Mouse (Mus musculus): ENCODE measurements around the gene Btbd11.
A peak's percentile ranks its signal among the peaks of the same experiment; 100 is the strongest.

Gene Btbd11

GRCm38 (mm10) chr10:85386605-85387218 lies at the start of gene Btbd11:
Gene Btbd11 (plus strand): TSS chr10:85386814.
- peak; percentile 93 for DNase-seq (ENCODE audit: low read depth, low spot score)

GRCm38 (mm10) chr10:85338733-85339132 lies 47.9 kb upstream of the Btbd11 start:
- DNase-seq (ENCODE audit: low read depth, low spot score): no peak

- no peak for DNase-seq (ENCODE audit: low read depth, low spot score)
These were observed 44.7 kb upstream of the Btbd11 start for GRCm38 (mm10) chr10:85341867-85342266.

GRCm38 (mm10) chr10:85347171-85347570 lies 39.4 kb upstream of the Btbd11 start:
- DNase-seq (ENCODE audit: low read depth, low spot score): peak; percentile 12

- DNase-seq (ENCODE audit: low read depth, low spot score): no peak
These were observed 34.1 kb upstream of the Btbd11 start for GRCm38 (mm10) chr10:85352505-85352904.

- no peak for DNase-seq (ENCODE audit: low read depth, low spot score)
These were observed 32.3 kb upstream of the Btbd11 start for GRCm38 (mm10) chr10:85354270-85354669.

GRCm38 (mm10) chr10:85359501-85360066 lies 27.0 kb upstream of the Btbd11 start:
- DNase-seq (ENCODE audit: low read depth, low spot score): no peak

GRCm38 (mm10) chr10:85362766-85363442 lies 23.7 kb upstream of the Btbd11 start:
- peak; percentile 20 for DNase-seq (ENCODE audit: low read depth, low spot score)

GRCm38 (mm10) chr10:85366876-85367275 lies 19.7 kb upstream of the Btbd11 start:
- no peak for DNase-seq (ENCODE audit: low read depth, low spot score)

- DNase-seq (ENCODE audit: low read depth, low spot score): no peak
These were observed 15.3 kb upstream of the Btbd11 start for GRCm38 (mm10) chr10:85371309-85371708.

- DNase-seq (ENCODE audit: low read depth, low spot score): no peak
These were observed 14.5 kb upstream of the Btbd11 start for GRCm38 (mm10) chr10:85372108-85372507.

GRCm38 (mm10) chr10:85378972-85379371 lies 7.6 kb upstream of the Btbd11 start:
- no peak for DNase-seq (ENCODE audit: low read depth, low spot score)

GRCm38 (mm10) chr10:85382981-85383380 lies 3.6 kb upstream of the Btbd11 start:
- DNase-seq (ENCODE audit: low read depth, low spot score): no peak

- peak; percentile 55 for DNase-seq (ENCODE audit: low read depth, low spot score)
These were observed 831 bp downstream of the Btbd11 start for GRCm38 (mm10) chr10:85387219-85388070.

GRCm38 (mm10) chr10:85388071-85388750 lies 1.6 kb downstream of the Btbd11 start:
- no peak for DNase-seq (ENCODE audit: low read depth, low spot score)

- peak; percentile 74 for DNase-seq (ENCODE audit: low read depth, low spot score)
These were observed 2.1 kb downstream of the Btbd11 start for GRCm38 (mm10) chr10:85388751-85389115.

GRCm38 (mm10) chr10:85389286-85390139 lies 2.9 kb downstream of the Btbd11 start:
- DNase-seq (ENCODE audit: low read depth, low spot score): no peak

- DNase-seq (ENCODE audit: low read depth, low spot score): no peak
These were observed 6.4 kb downstream of the Btbd11 start for GRCm38 (mm10) chr10:85393016-85393415.

GRCm38 (mm10) chr10:85394558-85394957 lies 7.9 kb downstream of the Btbd11 start:
- no peak for DNase-seq (ENCODE audit: low read depth, low spot score)

- DNase-seq (ENCODE audit: low read depth, low spot score): no peak
These were observed 24.5 kb downstream of the Btbd11 start for GRCm38 (mm10) chr10:85411120-85411519.

Measured in mesoderm, embryonic 11.5 days (tissue).